Mouse (Mus musculus): ENCODE data around the gene Orc5. TPM values are rescaled to one million over a fixed set of nuclear protein-coding genes. Genes with fewer than 3 reads are reported as not detected.

The Orc5 gene
- total RNA-seq, 4 experiments from 2014 or later = 16.3 to 21.0 (median 19.9) TPM

Other genes starting within 250 kb of the Orc5 start
- gene Reln, start 205.7 kb downstream of the Orc5 start, total RNA-seq (2022) = 1 to 10 TPM in 2 of 4 experiments, under 1 TPM in 2; 0.83 to 2.4 (median 1.4) TPM
- 1 to 10 TPM; 1.7 to 3.7 (median 2.0) TPM for gene Lhfpl3, start 195.6 kb upstream of the Orc5 start, total RNA-seq (2022)